Mouse (Mus musculus) C2C12 (cell line): Measurements from ENCODE around the gene Cib3.

Experiments used
- CEBPB ChIP-seq: IDR thresholded peaks from one replicate; pipeline ENCODE4 v1.6.1; 2011; ENCODE audit warnings: low read depth, mild to moderate bottlenecking, control low read depth, moderate library complexity
- CTCF ChIP-seq: IDR thresholded peaks from one replicate; pipeline ENCODE4 v1.5.1; 2011; ENCODE audit not compliant: control insufficient read depth, insufficient read depth, insufficient read length
- FOSL1 ChIP-seq: IDR thresholded peaks from one replicate; pipeline ENCODE4 v1.8.0; 2011; ENCODE audit warnings: mild to moderate bottlenecking, low read length; ENCODE audit not compliant: poor library complexity, insufficient read depth, severe bottlenecking
- MAX ChIP-seq: IDR thresholded peaks from one replicate; pipeline ENCODE4 v1.6.1; 2011; ENCODE audit warnings: mild to moderate bottlenecking, control low read depth
- MYOD1 ChIP-seq: IDR thresholded peaks from one replicate; pipeline ENCODE4 v1.6.1; 2011; ENCODE audit warnings: low read depth; ENCODE audit not compliant: control insufficient read depth, insufficient read length
- USF1 ChIP-seq: IDR thresholded peaks from one replicate; pipeline ENCODE4 v1.6.1; 2011; ENCODE audit warnings: low read depth, mild to moderate bottlenecking, control low read depth, moderate library complexity

GRCm38 (mm10) chr8:72240403-72240763, 27.7 kb upstream of the Cib3 start:
- TF ChIP-seq CTCF (no peak), CEBPB (no peak), MAX (no peak), MYOD1 (no peak), FOSL1 (no peak), USF1 (no peak)
